Mouse (Mus musculus): Measurements from ENCODE around the gene Arid1b. TPM values are rescaled to one million over a fixed set of nuclear protein-coding genes. Genes with fewer than 3 reads are reported as not detected.

Arid1b gene
- polyA plus RNA-seq (2012; rRNA removed) = 22.2 and 32.0 TPM in 2 replicates

GRCm38 (mm10) chr17:4993840-4994503, at the start of gene Arid1b:
TSS of gene Arid1b (plus strand) at chr17:4994332.

Measured in stomach, adult 2 months (tissue).